Mouse (Mus musculus): ENCODE data around the gene Prmt1.

GRCm38 (mm10) chr7:44959874-44960511, 26.4 kb downstream of the Prmt1 start:
- no peak for TF ChIP-seq CTCF (conservative IDR thresholded peaks at IDR 0.05; ENCODE audit: low read length)
- no peak for TF ChIP-seq POU5F1 (IDR thresholded peaks at IDR 0.05; ENCODE audit: borderline replicate concordance, low read length)
- no peak for TF ChIP-seq NANOG (IDR thresholded peaks at IDR 0.05; ENCODE audit: borderline replicate concordance, low read length)

All from E14TG2a.4 (cell line).